Mouse (Mus musculus): ENCODE measurements around the gene Cysrt1.
"Not testable (repeated sequence)": the region's sequence is repeated elsewhere in the genome, so short reads cannot be mapped to it uniquely, and the experiment has no call there.

Cysrt1 gene

GRCm38 (mm10) chr2:25264286-25264660, 22.0 kb upstream of the Cysrt1 start:
- no peak for DNase-seq

- DNase-seq, result no peak
Measured at GRCm38 (mm10) chr2:25263623-25264285, 21.5 kb upstream of the Cysrt1 start.

GRCm38 (mm10) chr2:25262795-25263622, 20.8 kb upstream of the Cysrt1 start:
- DNase-seq, result peak; percentile 77

- peak; percentile 95 for DNase-seq
Measured at GRCm38 (mm10) chr2:25262291-25262767, 20.1 kb upstream of the Cysrt1 start, which contains the start of gene Tprn. Gene Tprn (plus strand): TSS chr2:25262618.

GRCm38 (mm10) chr2:25261870-25262269, 19.6 kb upstream of the Cysrt1 start:
- DNase-seq, result no peak

- peak; percentile 44 for DNase-seq
Measured at GRCm38 (mm10) chr2:25258887-25259286, 16.6 kb upstream of the Cysrt1 start.

- not testable (repeated sequence) for DNase-seq
Measured at GRCm38 (mm10) chr2:25257250-25257649, 15.0 kb upstream of the Cysrt1 start.

- peak; percentile 82 for DNase-seq
Measured at GRCm38 (mm10) chr2:25256443-25257109, 14.3 kb upstream of the Cysrt1 start.

- peak; percentile 91 for DNase-seq
Measured at GRCm38 (mm10) chr2:25255284-25255779, 13.1 kb upstream of the Cysrt1 start, which contains the start of gene Tmem203. Gene Tmem203 (plus strand): TSS chr2:25255439.

- peak; percentile 62 for DNase-seq
Measured at GRCm38 (mm10) chr2:25252331-25252730, 10.1 kb upstream of the Cysrt1 start.

- DNase-seq, result no peak
Measured at GRCm38 (mm10) chr2:25246183-25247072, 4.2 kb upstream of the Cysrt1 start, which contains the start of gene AL732309.1. Gene AL732309.1 (minus strand): TSS chr2:25246863.

GRCm38 (mm10) chr2:25244144-25244543, 1.9 kb upstream of the Cysrt1 start:
- no peak for DNase-seq

- no peak for DNase-seq
Measured at GRCm38 (mm10) chr2:25243342-25243741, 1.1 kb upstream of the Cysrt1 start.

- DNase-seq, result no peak
Measured at GRCm38 (mm10) chr2:25241438-25241775, 845 bp downstream of the Cysrt1 start.

- peak; percentile 74 for DNase-seq
Measured at GRCm38 (mm10) chr2:25240723-25241437, 1.4 kb downstream of the Cysrt1 start.

GRCm38 (mm10) chr2:25240310-25240709, 1.9 kb downstream of the Cysrt1 start:
- no peak for DNase-seq

- DNase-seq, result no peak
Measured at GRCm38 (mm10) chr2:25239766-25240165, 2.5 kb downstream of the Cysrt1 start.

- no peak for DNase-seq
Measured at GRCm38 (mm10) chr2:25238106-25238505, 4.1 kb downstream of the Cysrt1 start.

GRCm38 (mm10) chr2:25237522-25237921, 4.7 kb downstream of the Cysrt1 start:
- no peak for DNase-seq

- no peak for DNase-seq
Measured at GRCm38 (mm10) chr2:25236614-25237013, 5.6 kb downstream of the Cysrt1 start, which contains the start of gene Rnf224. Gene Rnf224 (minus strand): TSS chr2:25236787.

- no peak for DNase-seq
Measured at GRCm38 (mm10) chr2:25234551-25235220, 7.6 kb downstream of the Cysrt1 start.
